Mouse (Mus musculus) testis, postnatal 10 days (tissue): ENCODE measurements around the gene Icam2.

Experiments
- DNase-seq: peaks from one replicate; pipeline ENCODE4 v3.0.0; 2021; ENCODE audit warnings: low spot score

The Icam2 gene

GRCm38 (mm10) chr11:106391546-106392188, 3.8 kb upstream of the Icam2 start:
- peak; percentile 72 for DNase-seq

- no peak for DNase-seq
Measured at GRCm38 (mm10) chr11:106390757-106391156, 2.9 kb upstream of the Icam2 start.

DNA sequence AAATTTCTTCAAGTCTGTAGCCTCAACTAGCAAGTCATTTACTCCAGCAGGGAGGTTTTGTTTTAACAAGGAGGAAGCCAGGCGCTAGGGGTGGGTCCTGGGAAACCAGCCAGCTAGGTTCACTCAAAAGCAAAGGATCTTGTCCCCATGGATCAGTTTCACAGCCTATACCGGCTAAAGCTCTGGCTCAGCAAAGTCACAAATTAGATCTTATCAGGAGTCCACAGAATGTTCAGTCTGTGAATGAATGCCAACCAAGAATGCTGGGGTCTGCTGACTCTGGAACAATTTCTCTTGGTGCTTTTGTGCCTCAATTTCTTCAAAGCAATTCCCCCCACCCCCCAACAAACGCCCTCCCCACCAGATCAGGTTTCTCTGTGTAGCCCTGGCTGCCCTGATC, 1.7 kb upstream of the Icam2 start:
- no peak for DNase-seq

DNA sequence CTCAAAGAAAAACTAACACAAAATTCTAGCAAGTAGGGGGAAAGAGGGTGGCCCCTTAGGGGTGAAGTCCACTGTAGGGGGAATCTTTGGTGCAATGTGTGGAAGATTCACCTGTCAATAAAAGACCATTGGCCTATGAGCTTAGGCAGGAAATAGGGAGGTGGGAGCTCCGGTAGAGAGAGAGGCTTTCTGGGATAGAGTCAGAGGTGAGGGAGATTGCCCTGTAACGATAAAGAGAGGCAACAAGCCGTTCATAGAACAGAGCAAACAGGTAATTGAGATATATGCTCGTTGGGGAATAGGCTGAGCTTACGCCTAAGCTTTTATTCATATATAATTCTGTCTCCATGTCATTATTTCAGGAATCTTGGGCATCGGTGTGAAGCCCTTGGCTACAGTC, 855 bp downstream of the Icam2 start:
- DNase-seq, result no peak

GRCm38 (mm10) chr11:106386409-106386808, 1.5 kb downstream of the Icam2 start:
- no peak for DNase-seq

GRCm38 (mm10) chr11:106383051-106383790, 4.7 kb downstream of the Icam2 start:
- no peak for DNase-seq

GRCm38 (mm10) chr11:106382424-106382823, 5.5 kb downstream of the Icam2 start:
- no peak for DNase-seq

- DNase-seq, result peak; percentile 53
Measured at GRCm38 (mm10) chr11:106381883-106382282, 6.0 kb downstream of the Icam2 start.

- DNase-seq, result no peak
Measured at GRCm38 (mm10) chr11:106381011-106381410, 6.9 kb downstream of the Icam2 start.

GRCm38 (mm10) chr11:106374979-106375378, 12.9 kb downstream of the Icam2 start:
- no peak for DNase-seq

DNA sequence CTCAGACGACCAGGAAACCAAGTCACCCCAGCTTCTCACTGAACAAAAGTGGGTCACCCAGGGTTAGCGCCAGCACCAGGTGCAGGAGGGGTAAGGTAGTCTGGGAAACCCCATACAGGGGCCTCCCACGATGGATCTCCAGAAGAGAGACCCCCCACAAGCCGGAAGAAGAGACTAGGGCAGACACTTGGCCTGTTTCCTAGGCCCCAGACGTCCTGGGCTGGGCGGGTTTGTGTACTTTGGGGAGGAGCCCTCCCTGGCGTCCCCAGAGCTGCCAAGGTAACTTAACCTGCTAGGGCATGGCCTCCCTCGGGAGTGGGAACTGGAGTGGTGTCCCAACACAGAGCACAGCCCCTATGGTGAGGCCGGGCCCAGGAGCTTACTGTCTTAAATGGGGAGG, 13.3 kb downstream of the Icam2 start:
- no peak for DNase-seq

DNA sequence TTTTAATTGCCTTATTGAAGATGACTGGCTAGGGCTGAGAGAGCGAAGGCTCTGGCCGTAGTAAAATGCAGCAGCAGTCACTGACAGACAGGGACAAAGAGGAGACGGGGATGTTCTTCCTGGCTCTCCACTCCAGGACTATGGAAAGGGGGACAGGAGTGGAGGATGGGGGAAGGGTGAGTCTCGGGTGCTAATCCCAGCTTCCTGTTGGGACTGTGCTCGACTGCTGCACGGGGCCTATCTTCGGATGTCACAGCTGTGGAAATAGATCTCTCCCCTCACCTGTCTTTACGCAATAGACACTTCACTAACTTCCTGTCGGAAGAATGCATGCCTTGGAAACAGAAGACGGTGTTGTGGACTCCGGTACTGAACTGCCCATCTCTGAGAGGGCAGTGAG, 13.9 kb downstream of the Icam2 start:
- no peak for DNase-seq

DNA sequence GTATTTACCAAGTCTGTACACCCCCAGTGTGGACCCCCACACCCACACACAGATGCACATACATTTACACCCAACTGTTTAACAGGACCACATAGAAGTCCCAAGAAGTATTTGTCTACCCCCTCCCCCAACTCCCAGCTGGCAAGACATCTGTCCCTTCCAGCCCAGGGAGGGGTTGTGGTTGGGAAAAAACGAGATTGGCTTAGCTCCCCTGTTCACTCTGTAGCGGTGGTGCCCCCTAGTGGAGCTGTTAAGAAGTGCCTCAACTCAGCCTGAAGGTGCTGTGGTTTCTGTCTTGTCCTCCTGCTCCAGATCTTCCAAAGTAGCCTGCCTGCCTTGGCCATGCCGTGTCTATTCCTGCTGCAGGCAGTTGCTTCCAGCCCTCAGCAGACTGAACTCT, 21.6 kb downstream of the Icam2 start:
- peak; percentile 92 for DNase-seq

- no peak for DNase-seq
Measured at GRCm38 (mm10) chr11:106365366-106365765, 22.5 kb downstream of the Icam2 start, which contains the start of gene Prr29. Gene Prr29 (plus strand): TSS chr11:106365472.

- peak; percentile 60 for DNase-seq
Measured at GRCm38 (mm10) chr11:106364712-106365111, 23.2 kb downstream of the Icam2 start.

DNA sequence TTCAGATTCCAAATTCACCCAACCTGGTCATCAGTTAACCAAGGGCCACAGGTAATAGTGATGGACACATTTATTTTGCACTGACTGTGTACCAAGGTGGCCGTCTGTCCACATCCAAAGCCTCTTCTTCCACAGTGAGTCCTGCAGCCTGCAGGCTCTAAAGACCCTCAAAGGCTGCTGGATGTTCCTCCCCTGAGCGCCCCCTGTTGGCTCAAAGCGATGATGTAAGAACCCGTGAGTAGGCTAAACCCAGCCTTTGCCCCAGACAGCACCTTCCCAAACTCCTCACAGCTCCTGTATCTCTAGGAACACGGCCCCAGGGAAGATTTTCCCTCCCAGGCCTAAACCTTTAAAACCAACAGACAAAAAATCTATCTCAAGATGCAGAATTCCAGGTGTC, 28.5 kb downstream of the Icam2 start:
- DNase-seq, result no peak

DNA sequence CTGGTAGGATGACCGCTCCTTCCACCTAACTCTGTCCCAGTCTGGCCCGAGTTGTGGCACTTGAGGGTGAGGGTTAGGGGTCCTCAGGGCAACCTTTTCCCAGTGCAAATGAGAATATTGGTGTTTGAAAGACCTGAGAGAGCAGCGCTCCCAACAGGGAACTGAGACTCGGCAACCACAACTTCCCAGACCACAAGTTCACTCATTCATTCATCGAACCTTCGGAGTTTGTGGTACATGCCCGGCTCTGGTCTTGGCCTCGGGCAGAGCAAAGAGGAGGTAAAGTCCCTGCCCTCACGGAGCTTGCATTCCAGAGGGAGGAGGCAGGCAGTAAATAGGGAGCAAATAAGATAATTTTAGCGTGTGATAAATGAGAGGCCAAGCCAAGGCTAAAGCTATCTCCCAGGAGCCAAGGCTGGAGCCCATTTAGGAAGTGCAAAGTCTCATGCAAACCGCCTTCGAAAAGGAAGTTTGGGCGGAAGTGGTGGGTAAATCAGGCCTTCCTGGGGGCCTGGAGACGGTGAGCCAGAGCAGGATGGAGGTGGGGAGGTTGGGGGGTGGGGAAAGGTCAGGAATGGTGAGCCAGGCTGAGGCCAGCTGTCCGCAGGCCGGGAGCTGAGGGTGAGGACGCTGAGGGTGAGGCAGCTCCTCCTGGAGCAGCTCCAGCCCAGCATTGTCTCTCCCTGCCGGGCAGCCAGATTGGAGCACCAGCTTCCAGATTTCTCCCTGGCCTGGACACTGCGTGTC, 32.3 kb downstream of the Icam2 start:
- DNase-seq, result no peak

DNA sequence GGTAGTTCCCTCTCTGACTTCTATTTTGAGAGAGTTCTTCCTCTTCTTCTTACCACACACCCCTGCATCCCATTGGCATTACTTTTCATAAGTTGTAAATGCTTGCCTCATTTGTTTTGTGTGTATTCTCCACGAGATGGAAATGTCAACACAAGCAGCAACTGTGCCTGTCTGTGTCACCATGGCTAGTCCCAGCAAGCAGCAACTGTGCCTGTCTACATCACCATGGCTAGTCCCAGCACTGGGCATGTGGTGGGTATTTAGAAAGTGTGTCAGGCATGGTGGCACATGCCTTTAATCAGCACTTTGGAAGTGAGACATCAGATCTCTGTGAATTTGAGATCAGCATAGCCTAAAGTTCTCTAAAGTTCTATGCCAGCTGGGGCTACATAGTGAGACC, 33.7 kb downstream of the Icam2 start:
- no peak for DNase-seq

GRCm38 (mm10) chr11:106353188-106353587, 34.7 kb downstream of the Icam2 start, which contains the start of gene Scn4a:
Gene Scn4a (minus strand): TSS chr11:106353288.
- no peak for DNase-seq

DNA sequence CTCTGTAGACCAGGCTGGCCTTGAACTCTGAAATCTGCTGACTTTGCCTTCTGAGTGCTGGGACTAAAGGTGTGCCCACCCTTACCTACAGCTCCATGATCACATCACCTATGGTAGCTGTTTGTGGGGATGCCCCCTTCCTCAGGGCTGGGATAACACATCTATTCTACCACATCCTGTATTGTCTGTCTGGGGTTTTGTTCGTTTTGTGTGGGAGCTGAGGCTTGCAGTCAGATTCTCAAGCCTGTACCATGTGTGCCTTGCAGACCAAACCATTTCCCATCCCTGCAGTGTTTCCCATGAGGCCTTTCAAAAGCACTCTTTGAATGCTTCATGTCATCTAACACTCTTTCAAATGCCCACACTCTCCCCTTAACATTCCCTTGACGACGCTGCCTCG, 35.9 kb downstream of the Icam2 start:
- DNase-seq, result no peak

DNA sequence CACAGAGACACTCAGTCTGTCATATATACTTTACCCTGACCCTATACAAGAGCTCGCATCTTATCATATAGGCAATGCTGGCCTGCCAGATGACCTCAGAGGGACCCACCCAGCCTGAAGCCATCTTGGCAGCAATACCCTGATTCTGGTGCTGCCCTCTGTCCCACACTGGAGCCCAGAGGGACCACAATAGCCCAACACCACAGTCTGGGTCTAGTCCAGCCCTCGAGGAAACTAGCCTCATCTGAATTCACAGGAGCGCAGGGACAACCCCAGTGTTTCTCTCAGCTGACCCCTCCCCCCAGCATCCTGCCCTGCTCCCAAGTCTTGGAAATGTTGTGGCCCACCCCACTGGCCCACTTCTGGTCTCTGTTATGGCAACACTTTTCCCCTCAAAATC, 36.6 kb downstream of the Icam2 start:
- DNase-seq, result no peak

DNA sequence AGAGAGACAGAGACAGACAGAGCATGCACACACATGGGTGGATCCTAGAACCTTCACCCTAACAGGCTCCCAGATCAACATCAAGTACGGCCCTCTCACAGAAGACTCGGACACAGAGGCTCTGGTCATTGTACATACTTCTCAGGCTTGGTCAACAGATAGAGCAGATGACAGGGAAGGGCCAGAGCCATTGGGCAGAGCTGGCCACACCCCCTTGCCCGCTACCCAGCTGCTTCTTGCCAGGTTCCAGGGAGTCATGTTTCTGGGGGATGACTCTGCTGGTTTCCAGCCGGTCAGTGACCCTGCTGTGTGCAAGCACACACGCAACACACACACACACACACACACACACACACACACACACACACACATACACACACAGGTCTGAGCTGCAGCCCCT, 37.0 kb downstream of the Icam2 start:
- DNase-seq, result no peak

GRCm38 (mm10) chr11:106349772-106350171, 38.1 kb downstream of the Icam2 start:
- no peak for DNase-seq
